Mouse (Mus musculus): ENCODE data around the gene F3. TPM values are rescaled to one million over a fixed set of nuclear protein-coding genes. Genes with fewer than 3 reads are reported as not detected.
"Not testable (repeated sequence)": the region's sequence is repeated elsewhere in the genome, so short reads cannot be mapped to it uniquely, and the experiment has no call there.

The F3 gene
- polyA plus RNA-seq, 1 experiment from 2014 or later, result 9.1 TPM

DNA sequence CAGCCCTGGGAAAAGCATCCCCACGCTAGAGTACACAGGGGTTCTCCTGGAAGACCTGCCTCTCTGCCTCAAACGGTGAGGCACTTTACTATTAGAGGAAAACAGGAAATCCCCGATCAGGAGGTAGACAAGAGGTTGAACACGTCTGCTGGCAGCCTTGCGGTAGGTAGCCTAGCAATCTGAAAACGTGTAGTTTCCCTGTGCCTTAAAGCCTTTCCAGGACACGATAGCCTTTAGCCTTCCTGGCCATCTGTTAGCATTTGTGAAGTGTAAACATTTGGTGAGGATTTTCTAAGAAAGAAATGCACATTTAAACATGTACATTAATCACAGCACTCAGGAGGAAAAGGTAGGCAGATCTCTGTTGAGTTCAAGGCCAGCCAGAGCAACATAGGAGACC, 35.0 kb downstream of the F3 start:
- 73% methylated on average over 7 of the region's 7 CpGs for WGBS
- Histone ChIP-seq H3K27me3 (replicated peaks) (no peaks in the 10 kb centered on the region), H3K4me1 (no peaks in the 10 kb centered on the region), H3K4me3 (no peak overlapping the region), H3K27ac (no peak overlapping the region), H3K9ac (no peak overlapping the region), H3K4me2 (no peak overlapping the region), H3K36me3 (replicated peaks) (peaks cover 5% of the 10 kb centered on the region; the same call in 1 of the 2 replicates), H3K9me3 (no peaks in the 10 kb centered on the region)
- no peak for ATAC-seq (replicated peaks)

DNA sequence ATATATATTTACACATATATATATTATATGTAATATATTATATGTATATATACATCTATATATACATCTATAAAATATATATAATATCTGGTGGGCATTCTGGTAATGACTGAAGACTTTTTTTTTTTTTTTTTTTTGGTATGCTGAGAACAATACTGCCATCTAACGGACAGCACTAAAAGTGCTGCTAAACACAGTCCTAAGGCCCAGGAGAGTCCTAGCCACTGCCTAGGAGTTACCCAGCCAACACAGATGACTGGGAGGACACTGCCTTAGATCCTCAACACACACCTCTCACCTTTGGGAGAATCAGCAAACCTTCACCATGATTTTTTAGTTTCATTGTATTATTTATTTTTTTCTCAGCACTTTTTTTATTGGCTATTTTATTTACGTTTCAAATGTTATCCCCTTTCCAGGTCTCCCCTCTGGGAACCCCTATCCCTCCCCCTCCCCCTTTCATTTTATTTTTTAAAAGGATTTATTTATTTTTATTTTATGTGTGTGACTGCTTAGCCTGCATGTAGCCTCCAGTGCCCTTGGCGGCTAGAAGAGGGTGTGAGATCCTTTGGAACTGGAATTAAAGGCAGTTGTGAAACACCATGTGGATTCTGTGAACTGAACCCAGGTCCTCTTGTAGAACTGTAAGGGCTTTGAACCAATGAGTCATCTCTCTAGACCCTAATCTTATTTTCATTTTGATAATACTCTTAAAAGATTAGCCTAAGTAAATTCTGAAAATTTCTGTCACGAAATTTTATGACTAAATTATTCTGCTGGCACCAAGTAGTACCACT, 38.9 kb downstream of the F3 start:
- no peaks in the 10 kb centered on the region for H3K27me3 ChIP-seq (replicated peaks)
- H3K27ac ChIP-seq, result no peak overlapping the region
- no peak overlapping the region for H3K4me2 ChIP-seq
- no peaks in the 10 kb centered on the region for H3K9me3 ChIP-seq
- H3K4me1 ChIP-seq, result no peaks in the 10 kb centered on the region
- no peak overlapping the region for H3K9ac ChIP-seq
- 66% methylated on average over 4 of the region's 4 CpGs for WGBS
- no peak overlapping the region for H3K4me3 ChIP-seq
- ATAC-seq (replicated peaks), result peak; percentile 83
- peaks cover 17% of the 10 kb centered on the region; the same call in 1 of the 2 replicates for H3K36me3 ChIP-seq (replicated peaks)

DNA sequence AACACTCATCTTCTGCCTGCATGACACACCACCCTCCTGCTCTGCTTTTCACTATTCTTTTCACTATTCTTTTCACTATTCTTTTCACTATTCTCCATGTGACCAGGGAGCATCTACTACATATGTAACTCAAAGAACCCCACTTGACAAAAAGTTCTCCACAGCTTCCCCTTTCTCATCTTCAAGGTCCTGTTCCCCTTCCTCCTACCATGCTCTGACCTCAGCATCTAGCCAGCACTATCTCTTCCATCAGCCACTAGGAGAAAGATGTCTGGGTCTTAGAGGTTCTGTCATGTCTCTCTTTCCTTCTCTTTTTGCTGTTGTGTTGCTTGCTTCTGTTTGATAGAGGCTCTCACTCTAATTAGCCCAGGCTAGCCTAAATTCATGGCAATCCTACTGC, 42.7 kb downstream of the F3 start:
- H3K9me3 ChIP-seq, result no peaks in the 10 kb centered on the region
- H3K9ac ChIP-seq, result no peak overlapping the region
- ATAC-seq (replicated peaks), result no peak
- no peak overlapping the region for H3K4me3 ChIP-seq
- H3K36me3 ChIP-seq (replicated peaks), result peaks cover 31% of the 10 kb centered on the region; the same call in 1 of the 2 replicates
- H3K4me2 ChIP-seq, result no peak overlapping the region
- no peak overlapping the region for H3K27ac ChIP-seq
- no peaks in the 10 kb centered on the region for H3K4me1 ChIP-seq
- no peaks in the 10 kb centered on the region for H3K27me3 ChIP-seq (replicated peaks)

DNA sequence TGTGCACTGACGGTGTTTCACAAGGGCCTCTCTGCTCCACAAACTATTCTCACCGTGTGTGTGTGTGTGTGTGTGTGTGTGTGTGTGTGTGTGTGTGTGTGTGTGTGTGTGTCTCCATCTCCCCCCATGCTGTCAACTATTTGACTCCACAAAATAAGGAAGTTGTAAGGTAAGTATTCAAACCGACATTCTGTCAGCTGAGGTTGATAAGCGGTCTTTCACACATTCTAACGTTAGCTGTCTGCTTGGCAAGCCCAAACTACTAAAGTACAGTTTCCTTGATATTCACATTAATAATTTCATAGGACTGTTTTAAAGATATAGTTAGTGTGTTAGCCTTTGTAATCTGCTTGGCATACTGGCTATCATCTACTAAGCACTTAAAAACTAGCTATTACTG, 43.5 kb downstream of the F3 start:
- WGBS, result 94% methylated on average over 5 of the region's 5 CpGs
- Histone ChIP-seq H3K27me3 (replicated peaks) (no peaks in the 10 kb centered on the region), H3K36me3 (replicated peaks) (peaks cover 35% of the 10 kb centered on the region; the same call in 1 of the 2 replicates), H3K4me2 (no peak overlapping the region), H3K4me1 (no peaks in the 10 kb centered on the region), H3K9me3 (no peaks in the 10 kb centered on the region), H3K27ac (no peak overlapping the region), H3K4me3 (no peak overlapping the region), H3K9ac (no peak overlapping the region)
- ATAC-seq (replicated peaks), result no peak

DNA sequence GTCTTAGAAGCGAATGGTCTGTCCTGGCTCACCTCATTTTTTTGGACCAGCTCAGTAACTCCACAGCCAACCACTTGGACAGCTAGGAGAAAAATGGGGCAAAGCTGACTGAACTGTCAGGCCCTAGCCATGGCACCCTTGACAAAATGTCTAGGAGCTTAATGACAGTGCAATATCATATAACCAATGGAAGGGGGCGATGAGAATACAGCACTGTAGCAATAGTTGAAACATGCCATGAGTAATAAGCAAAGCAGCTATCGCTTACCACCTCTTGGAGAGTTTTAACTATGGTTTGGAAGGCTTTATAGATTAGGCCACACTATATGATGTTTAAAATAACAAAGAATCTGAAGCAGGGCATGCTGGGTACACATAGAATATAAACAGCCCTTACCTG, 45.4 kb downstream of the F3 start:
- 97% methylated on average over 3 of the region's 3 CpGs for WGBS
- peaks cover 36% of the 10 kb centered on the region for H3K36me3 ChIP-seq (replicated peaks)
- no peak for ATAC-seq (replicated peaks)

DNA sequence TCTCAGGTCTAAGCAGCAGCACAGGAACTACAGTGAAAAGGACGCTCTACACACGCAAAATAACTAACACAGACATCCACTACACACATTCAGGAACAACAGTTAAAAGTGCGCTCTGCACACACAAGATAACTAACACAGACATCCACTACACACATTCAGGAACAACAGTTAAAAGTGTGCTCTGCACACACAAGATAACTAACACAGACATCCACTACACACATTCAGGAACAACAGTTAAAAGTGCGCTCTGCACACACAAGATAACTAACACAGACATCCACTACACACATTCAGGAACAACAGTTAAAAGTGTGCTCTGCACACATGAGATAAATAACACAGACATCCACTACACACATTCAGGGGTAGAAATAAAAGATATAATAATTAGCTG, 50.0 kb downstream of the F3 start:
- not testable (repeated sequence) for H3K4me1 ChIP-seq; H3K4me2 ChIP-seq; ATAC-seq (replicated peaks); H3K9me3 ChIP-seq; H3K9ac ChIP-seq; H3K27me3 ChIP-seq (replicated peaks); H3K4me3 ChIP-seq; H3K27ac ChIP-seq
- 97% methylated on average over 4 of the region's 4 CpGs for WGBS
- peaks cover 16% of the 10 kb centered on the region for H3K36me3 ChIP-seq (replicated peaks)

More for the DNA sequence above, 45.4 kb downstream of the F3 start:
- no peak overlapping the region for H3K4me3 ChIP-seq
- no peaks in the 10 kb centered on the region for H3K27me3 ChIP-seq (replicated peaks)
- no peak overlapping the region for H3K9ac ChIP-seq
- H3K4me2 ChIP-seq, result no peak overlapping the region
- no peaks in the 10 kb centered on the region for H3K9me3 ChIP-seq
- H3K4me1 ChIP-seq, result no peaks in the 10 kb centered on the region
- H3K27ac ChIP-seq, result no peak overlapping the region

DNA sequence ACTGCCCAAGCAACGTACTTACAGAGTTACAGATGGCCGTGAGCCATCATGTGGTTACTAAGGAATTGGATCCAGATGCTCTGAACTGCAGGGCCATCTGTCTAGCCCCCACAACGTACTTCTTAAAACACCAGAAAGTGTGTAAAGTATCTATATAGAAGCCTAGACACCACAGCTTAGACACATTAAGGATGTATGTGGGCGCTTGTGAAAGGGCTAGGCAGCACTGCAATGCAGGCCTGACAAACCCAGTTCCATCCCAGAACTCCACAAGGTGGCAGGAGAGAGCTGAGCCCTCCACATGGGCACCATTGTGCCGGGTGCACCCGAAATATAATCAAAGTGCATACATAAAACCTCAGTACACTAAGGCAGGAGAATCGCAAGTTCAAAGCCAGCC, 54.6 kb downstream of the F3 start:
- Histone ChIP-seq H3K4me2 (no peak overlapping the region), H3K9ac (no peak overlapping the region), H3K27me3 (replicated peaks) (no peaks in the 10 kb centered on the region), H3K4me1 (no peaks in the 10 kb centered on the region), H3K4me3 (no peak overlapping the region), H3K36me3 (replicated peaks) (no peaks in the 10 kb centered on the region; the same call in 1 of the 2 replicates), H3K9me3 (no peaks in the 10 kb centered on the region), H3K27ac (no peak overlapping the region)
- WGBS, result 54% methylated on average over 7 of the region's 7 CpGs
- no peak for ATAC-seq (replicated peaks)

DNA sequence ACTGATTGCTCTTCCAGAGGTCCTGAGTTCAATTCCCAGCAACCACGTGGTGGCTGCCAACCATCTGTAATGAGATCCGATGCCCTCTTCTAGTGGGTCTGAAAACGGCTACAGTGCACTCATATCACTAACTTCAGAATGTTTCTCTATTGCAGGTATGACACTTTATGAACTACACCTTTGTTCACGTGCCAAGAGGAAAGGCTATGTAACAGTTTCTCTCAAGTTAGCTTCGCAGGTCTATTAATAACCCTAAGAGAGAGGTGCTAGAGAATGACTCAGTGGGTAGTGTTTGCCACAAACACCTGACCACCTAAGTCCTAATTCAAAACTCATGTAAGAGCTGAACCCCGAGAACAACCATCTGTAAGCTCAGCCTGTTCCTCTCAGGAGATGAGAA, 59.7 kb downstream of the F3 start:
- 93% methylated on average over 6 of the region's 6 CpGs for WGBS
- no peaks in the 10 kb centered on the region for H3K4me1 ChIP-seq
- no peaks in the 10 kb centered on the region for H3K36me3 ChIP-seq (replicated peaks)
- H3K9me3 ChIP-seq, result no peaks in the 10 kb centered on the region
- ATAC-seq (replicated peaks), result no peak
- H3K27ac ChIP-seq, result no peak overlapping the region
- no peaks in the 10 kb centered on the region for H3K27me3 ChIP-seq (replicated peaks)
- no peak overlapping the region for H3K9ac ChIP-seq
- no peak overlapping the region for H3K4me2 ChIP-seq
- H3K4me3 ChIP-seq, result no peak overlapping the region

Other genes starting within 250 kb of the F3 start
- gene Slc44a3, start 191.1 kb upstream of the F3 start, polyA plus RNA-seq (2015; fragmentation: Nextera tagmentation; extraction: Ambion mirVana), result 1.1 and 1.2 TPM in 2 replicates
- gene 4930432M17Rik, start 52.8 kb upstream of the F3 start, polyA plus RNA-seq (2015; fragmentation: Nextera tagmentation; extraction: Ambion mirVana), result not detected in 2 replicates
- 65.6 and 70.8 TPM in 2 replicates for gene Abcd3, start 91.8 kb downstream of the F3 start, polyA plus RNA-seq (2015; fragmentation: Nextera tagmentation; extraction: Ambion mirVana)
- 18.6 and 20.4 TPM in 2 replicates for gene Arhgap29, start 229.0 kb downstream of the F3 start, polyA plus RNA-seq (2015; fragmentation: Nextera tagmentation; extraction: Ambion mirVana)

Data from midbrain, embryonic 15.5 days (tissue).